Mouse (Mus musculus) mouse embryonic stem cell (cell line): Measurements from ENCODE around the gene Ifnk.

Source experiments
- in situ Hi-C, 2 experiments: fragments of 300-500 bp; cut with MboI; formaldehyde crosslinking; loops; 1 replicate in 1 of 2; 3 replicates in 1 of 2; pipeline ENCODE4 v1.14.3; 2019 to 2020; ENCODE audit warnings: low sequenced_read_pairs in 2 of 2, low pct_unique_long_range_greater_than_20kb in 1 of 2, mixed read lengths in 1 of 2; ENCODE audit not compliant: unreplicated experiment in 1 of 2

The Ifnk gene

GRCm38 (mm10) chr4:35151756-35152155, at the start of gene Ifnk:
Gene Ifnk (plus strand): TSS chr4:35152056.
- in situ Hi-C loops, result no loop called here

- in situ Hi-C loops, result no loop called here
These were observed 46.6 kb upstream of the Ifnk start for GRCm38 (mm10) chr4:35105115-35105773.

GRCm38 (mm10) chr4:35112452-35112851, 39.4 kb upstream of the Ifnk start:
- in situ Hi-C loops, result no loop called here

- in situ Hi-C loops, result no loop called here
These were observed 38.2 kb upstream of the Ifnk start for GRCm38 (mm10) chr4:35113516-35114248.

GRCm38 (mm10) chr4:35114950-35115349, 36.9 kb upstream of the Ifnk start:
- in situ Hi-C loops, result no loop called here

GRCm38 (mm10) chr4:35115933-35116332, 35.9 kb upstream of the Ifnk start:
- in situ Hi-C loops, result no loop called here

- in situ Hi-C loops, result no loop called here
These were observed 34.7 kb upstream of the Ifnk start for GRCm38 (mm10) chr4:35117144-35117543.

GRCm38 (mm10) chr4:35118851-35119250, 33.0 kb upstream of the Ifnk start:
- in situ Hi-C loops, result no loop called here

GRCm38 (mm10) chr4:35120159-35120558, 31.7 kb upstream of the Ifnk start:
- in situ Hi-C loops, result no loop called here

GRCm38 (mm10) chr4:35120575-35120974, 31.3 kb upstream of the Ifnk start:
- in situ Hi-C loops, result no loop called here

- in situ Hi-C loops, result no loop called here
These were observed 30.8 kb upstream of the Ifnk start for GRCm38 (mm10) chr4:35121060-35121459.

- in situ Hi-C loops, result no loop called here
These were observed 28.8 kb upstream of the Ifnk start for GRCm38 (mm10) chr4:35123087-35123486.

- in situ Hi-C loops, result no loop called here
These were observed 27.8 kb upstream of the Ifnk start for GRCm38 (mm10) chr4:35124027-35124426.

- in situ Hi-C loops, result no loop called here
These were observed 26.5 kb upstream of the Ifnk start for GRCm38 (mm10) chr4:35125299-35125777.

- in situ Hi-C loops, result no loop called here
These were observed 25.1 kb upstream of the Ifnk start for GRCm38 (mm10) chr4:35126776-35127175.

- in situ Hi-C loops, result no loop called here
These were observed 24.1 kb upstream of the Ifnk start for GRCm38 (mm10) chr4:35127759-35128158.

GRCm38 (mm10) chr4:35130411-35130948, 21.4 kb upstream of the Ifnk start:
- in situ Hi-C loops, result no loop called here

- in situ Hi-C loops, result no loop called here
These were observed 20.3 kb upstream of the Ifnk start for GRCm38 (mm10) chr4:35131592-35131991.

- in situ Hi-C loops, result no loop called here
These were observed 18.4 kb upstream of the Ifnk start for GRCm38 (mm10) chr4:35133411-35133810.
